Mouse (Mus musculus) heart, postnatal 36 days (tissue): ENCODE data around the gene Arid5b. TPM values are rescaled to one million over a fixed set of nuclear protein-coding genes. Genes with fewer than 3 reads are reported as not detected.

Experiments
- DNase-seq, 2 experiments: peaks; one replicate each; pipeline ENCODE4 v3.0.0; 2021 to 2022
- intact Hi-C: fragments of 180-260 bp; cut with DNase I; formaldehyde crosslinking; loops from one replicate; pipeline ENCODE4 v1.15.1; 2025
- total RNA-seq, 2 experiments: library from RNA; stranded (reverse); gene quantifications; 2 replicates each; pipeline ENCODE4 v1.2.3; 2021

Gene Arid5b
- 10 to 100 TPM; 23.2 to 33.8 TPM for total RNA-seq

- intact Hi-C loops, result loop anchor here (2.0 to 10.0 kb wide), 3 partner anchors 86 to 734 kb away; partner anchors contain the start of gene Ado
- DNase-seq, result peak; percentile 65 to 70
Observed at GRCm38 (mm10) chr10:68278632-68279361, at the start of gene Arid5b. Arid5b (minus strand) TSS chr10:68278740.

DNA sequence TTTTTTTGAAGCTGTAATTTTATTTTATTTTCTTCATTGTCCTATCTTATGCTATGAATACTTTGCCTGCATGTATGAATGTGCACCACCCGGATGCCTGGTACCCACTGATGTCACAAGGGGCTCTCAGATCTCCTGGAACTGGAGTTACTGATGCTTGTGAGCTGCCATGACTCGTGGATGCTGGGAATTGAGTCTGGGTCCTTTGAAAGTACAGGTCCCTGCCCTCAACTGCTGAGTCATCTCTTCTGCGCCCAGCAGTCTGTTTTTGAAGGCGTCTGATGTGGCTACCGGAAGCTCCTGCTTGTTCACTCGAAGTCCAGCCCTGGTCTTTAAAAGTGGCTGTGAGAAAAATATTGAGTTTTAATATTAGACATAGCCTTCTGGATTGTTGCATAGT lies 46.8 kb upstream of the Arid5b start:
- intact Hi-C loops, result no loop called here

DNA sequence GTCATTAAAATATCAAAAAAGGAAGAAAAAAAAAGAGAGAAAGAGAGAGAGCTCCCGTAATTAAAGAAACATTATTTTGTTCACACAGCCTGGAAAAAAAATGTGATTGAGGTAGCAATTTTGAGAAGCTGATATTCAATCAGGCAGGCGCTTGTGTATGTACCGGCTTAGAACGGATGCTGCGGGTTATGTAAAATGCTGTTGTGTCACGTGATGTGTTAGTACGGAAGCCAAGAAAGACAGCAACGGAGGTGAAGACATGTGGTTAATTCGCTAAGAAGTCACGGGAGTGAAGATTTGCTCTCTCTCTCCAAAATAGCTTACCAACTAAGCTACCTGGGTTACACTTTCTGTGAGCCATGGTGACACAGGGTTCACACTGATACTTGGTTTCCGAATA lies 45.5 kb upstream of the Arid5b start:
- intact Hi-C loops, result no loop called here

More for the DNA sequence above, 46.8 kb upstream of the Arid5b start:
- DNase-seq, result no peak

DNA sequence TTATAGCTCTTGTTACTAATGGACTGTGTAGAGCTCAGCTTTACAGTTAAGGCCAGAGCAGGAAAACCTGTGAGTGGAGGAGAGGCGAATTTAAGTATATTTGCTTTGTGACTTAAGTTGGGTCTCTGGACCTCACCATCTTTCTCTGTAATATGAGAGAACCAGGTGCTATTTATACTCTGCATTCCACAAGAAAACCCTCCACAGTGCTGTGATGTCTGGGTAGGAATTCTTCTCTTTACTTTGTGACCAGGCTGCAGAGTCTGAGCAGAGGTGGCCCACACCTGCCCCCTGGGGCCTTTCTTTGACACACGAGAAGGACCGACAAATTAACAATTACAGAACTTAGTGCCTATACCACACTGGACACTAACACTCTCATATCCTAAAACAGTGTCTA lies 44.6 kb upstream of the Arid5b start:
- DNase-seq, result no peak
- intact Hi-C loops, result no loop called here

More for the DNA sequence above, 45.5 kb upstream of the Arid5b start:
- no peak for DNase-seq

GRCm38 (mm10) chr10:68320986-68321385 lies 42.4 kb upstream of the Arid5b start:
- no peak for DNase-seq
- intact Hi-C loops, result no loop called here

DNA sequence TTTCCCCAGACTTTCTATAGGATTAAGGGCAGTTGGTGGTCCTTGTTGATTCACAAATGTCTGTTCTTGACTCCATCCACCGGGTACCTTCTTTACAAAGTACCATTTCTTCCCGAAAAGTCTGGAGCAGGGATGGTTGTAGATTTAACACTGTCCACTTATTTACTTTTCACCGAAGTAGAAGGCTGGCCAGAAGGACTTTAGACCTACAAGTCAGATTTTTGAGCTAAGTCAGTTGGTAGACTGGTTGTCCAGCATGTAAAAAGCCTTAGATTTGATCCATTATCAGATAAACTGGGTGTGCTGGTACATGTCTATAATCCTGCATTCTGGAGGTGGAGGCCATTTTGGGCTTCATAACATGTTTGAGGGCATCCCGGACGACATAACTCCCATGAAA lies 42.0 kb upstream of the Arid5b start:
- intact Hi-C loops, result no loop called here
- no peak for DNase-seq

DNA sequence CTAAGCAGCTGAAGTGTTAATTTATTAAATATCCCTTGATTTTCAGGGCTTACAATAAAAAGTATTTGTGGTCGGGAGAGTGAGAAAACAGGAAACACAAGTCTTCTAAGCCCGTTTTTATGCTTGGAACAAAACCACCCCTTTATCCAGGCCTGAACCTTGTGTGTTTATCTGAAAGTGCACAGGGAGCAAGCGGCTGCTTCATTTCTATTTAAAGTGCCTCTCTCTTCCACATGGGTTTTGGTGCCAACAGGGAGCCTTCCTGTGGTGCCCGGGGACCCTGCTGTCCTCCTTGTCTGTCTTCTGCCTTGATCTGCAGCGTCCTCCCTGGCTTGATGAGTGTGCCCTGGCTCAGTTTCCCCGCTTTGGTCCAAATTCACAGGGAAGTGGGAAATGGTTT lies 40.9 kb upstream of the Arid5b start:
- intact Hi-C loops, result no loop called here
- peak in 1 of 2 experiments; percentile 8 for DNase-seq

- intact Hi-C loops, result no loop called here
- peak; percentile 5 for DNase-seq
Observed at GRCm38 (mm10) chr10:68318438-68318979, 40.0 kb upstream of the Arid5b start.

DNA sequence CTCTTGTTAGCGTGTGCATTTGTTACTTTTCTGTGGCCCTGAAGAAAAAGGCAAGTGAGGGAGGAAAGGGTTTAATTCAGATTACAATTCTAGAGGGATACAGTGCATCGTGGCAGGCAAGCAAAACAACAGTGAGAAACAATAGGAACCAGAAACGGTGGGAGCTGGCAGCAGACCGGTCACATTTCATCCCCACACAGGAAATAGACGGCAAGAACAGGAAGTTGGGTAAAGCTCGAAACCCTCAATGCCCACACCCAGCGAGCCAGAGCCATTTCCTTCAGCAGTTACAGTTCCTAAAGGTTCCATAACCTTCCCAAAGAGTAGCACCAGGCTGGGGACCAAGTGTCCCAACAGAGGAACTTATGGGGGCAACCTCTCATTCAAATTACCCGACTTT lies 34.2 kb upstream of the Arid5b start:
- DNase-seq, result no peak
- intact Hi-C loops, result no loop called here

DNA sequence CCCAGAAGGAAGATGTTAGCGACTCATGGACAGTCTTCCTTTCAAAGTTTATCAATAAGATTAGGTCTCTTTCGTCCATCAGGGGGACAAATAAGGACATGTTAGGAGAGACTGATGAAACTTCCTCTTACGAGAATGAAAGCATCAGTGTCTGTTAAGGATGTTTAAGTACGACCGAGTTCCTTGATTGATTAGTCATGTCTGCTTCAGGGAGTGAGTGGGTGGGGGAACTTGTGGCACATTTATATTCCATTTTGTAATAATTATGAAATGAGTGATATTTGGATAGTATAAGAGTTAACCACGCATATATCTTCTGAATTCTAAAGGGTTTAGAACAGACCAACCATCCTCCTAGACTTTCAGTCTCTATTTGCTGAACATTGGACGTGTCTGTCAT lies 22.5 kb upstream of the Arid5b start:
- no peak for DNase-seq
- intact Hi-C loops, result no loop called here

- intact Hi-C loops, result no loop called here
- DNase-seq, result no peak
Observed at GRCm38 (mm10) chr10:68289465-68289864, 10.9 kb upstream of the Arid5b start.

DNA sequence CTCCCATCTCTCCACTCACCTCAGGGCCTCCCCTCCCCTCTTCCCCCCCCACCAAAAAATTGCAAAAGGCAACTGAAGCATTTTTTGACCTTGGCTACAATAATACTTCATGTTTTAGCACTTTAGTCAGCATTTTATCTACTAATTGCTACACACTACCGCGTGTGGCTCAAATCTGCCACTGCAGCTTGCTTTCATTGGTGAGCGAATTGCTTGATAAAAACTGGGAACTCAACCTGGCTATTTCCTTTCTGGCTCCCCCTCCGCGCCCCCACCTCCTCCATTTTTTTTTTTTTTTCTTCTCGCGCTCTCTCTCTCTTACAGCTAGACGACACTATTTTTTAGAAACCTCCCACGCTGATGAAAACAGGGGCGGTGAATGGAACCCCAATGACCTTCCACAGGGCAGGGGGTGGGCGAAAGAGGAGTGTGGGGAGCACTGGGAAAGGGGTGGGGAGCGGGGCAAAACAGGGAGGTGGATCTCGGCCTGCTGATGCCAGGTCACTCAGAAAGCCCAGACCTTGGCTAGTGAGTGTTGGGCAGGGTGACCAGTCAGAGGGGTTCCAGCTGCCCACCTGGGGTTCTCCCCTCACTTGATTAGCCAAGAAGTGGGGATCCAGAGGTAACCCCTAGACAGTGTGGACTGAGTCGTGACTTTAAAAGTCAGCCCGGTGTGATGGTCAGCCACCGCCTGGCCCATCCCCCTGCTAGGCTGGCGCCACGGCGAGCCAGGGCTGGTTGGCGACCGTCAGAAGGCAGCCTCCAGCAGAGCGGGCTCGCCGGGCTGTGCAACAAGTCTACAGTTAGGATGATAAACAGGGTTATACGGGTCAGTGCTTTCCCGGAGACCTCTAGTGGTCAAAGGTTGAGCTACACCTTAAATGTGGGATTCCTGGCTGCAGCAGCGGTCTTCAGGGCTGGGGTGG lies 4.2 kb upstream of the Arid5b start:
- intact Hi-C loops, result loop anchor here (2.0 to 5.0 kb wide), 2 partner anchors 136 to 420 kb away; no protein-coding TSS in a partner anchor
- peak; percentile 79 to 85 for DNase-seq

DNA sequence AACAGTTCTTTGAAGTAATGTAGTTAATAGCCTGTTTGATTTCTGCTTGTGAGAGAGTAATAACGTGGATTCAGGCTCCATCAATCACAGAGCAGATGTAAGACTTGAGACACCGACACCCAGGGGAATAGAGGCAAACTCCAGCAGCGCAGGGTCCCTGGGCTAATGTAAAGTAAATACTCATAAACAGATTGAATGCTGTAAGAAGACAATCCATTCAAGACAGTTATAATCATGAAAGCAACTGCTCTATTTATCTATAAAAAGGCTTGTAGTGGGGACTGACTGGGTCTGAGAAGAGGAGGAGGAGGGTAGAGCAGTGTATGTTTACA lies 3.2 kb upstream of the Arid5b start:
- intact Hi-C loops, result loop anchor here (2.0 to 5.0 kb wide), 3 partner anchors 135 to 419 kb away; no protein-coding TSS in a partner anchor
- no peak for DNase-seq

DNA sequence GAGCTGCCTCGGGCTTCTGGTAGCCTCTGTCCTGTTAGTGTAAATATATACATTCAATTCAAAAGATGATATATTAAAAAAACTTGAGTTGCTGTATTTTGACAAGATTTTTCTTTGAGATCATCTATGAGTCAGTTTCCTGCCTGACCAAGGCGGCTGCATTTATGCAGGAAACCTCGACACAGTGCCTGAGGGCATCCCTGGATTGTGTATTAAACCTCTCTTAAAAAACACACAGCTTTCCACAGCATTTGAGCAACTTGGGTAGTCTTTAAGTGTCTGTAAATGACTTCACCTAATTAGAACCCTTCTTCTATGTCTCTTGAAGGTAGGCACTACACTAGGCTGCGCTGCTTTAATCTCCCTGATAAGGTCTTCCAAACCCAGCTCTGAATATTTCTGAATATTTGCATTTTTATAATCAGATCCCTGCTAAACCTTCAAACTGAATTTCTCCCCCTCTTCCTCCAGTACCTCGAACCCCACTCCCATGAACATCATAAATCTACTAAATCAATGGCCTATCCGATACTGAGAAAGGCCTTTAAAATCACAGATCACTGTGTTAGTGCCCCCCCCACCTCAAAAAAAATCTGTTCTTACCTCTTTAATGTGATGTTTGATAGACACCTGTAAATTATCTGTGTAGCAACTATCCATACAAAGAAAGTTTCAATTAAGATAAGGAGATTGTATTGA lies 2.7 kb upstream of the Arid5b start:
- DNase-seq, result no peak
- intact Hi-C loops, result loop anchor here (2.0 to 5.0 kb wide), 2 partner anchors 282 to 419 kb away; no protein-coding TSS in a partner anchor

- intact Hi-C loops, result loop anchor here (2.0 to 10.0 kb wide), 5 partner anchors 87 to 735 kb away; partner anchors contain the start of gene Ado
- DNase-seq, result peak; percentile 71 to 81
Observed at GRCm38 (mm10) chr10:68279516-68280501, 1.3 kb upstream of the Arid5b start.

GRCm38 (mm10) chr10:68277671-68278151 lies 829 bp downstream of the Arid5b start:
- DNase-seq, result peak; percentile 48 to 74
- intact Hi-C loops, result loop anchor here (2.0 to 10.0 kb wide), 4 partner anchors 39 to 733 kb away; partner anchors contain the start of gene Ado

DNA sequence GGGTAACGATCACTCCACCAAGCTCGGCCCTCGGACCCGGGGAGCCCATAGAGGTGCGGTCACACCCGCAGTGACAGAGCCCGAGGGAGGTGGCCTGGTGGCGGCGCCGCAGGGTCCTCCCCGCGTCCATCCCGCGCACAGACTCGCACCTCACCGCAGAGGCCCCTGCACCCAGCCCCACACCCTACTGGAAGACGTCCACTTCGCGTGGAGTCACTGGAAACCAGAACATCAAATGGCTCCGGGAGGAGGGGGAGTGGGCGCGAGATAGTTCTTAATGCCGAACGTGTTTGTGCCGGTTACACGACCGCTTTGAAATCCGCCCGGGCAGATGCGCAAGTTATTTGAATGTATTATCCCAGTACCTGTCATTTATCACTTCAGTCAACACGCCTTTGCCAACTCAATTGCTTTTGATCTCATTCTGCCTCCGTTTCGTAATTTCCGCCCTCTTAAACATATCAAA lies 1.5 kb downstream of the Arid5b start:
- intact Hi-C loops, result loop anchor here (2.0 to 10.0 kb wide), 3 partner anchors 38 to 732 kb away; partner anchors contain the start of gene Ado
- peak; percentile 64 to 80 for DNase-seq

DNA sequence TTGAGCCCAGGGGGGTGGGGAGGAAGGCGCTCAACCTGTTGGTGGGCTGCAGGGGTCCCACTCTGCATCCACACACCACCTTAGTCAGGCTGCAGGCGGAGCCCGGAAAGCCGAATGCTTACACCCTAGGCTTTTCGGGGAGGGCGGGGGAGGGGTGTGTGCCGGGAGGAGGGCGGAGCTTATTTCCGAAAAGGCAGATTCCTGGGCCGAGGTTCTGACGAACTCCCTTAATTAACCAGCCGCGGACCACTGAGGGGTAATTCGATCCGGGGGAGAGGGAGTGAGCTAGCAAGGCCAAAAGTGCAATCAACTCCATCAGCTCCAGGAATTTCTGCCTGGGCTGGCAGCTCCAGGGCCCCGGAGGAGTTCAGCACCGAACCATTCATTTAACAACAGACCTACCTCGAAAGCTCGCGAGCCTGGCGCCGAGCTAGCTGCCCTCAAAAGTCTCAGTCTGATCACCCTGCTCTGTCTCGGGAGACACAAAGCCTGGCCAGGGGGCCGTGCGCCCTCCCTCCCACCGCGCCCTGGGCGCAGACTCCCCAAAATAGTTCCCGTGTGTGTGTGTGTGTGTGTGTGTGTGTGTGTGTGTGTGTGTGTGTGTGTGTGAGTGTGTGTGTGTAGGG lies 2.1 kb downstream of the Arid5b start:
- DNase-seq, result peak; percentile 75 to 87
- intact Hi-C loops, result loop anchor here (2.0 to 10.0 kb wide), 3 partner anchors 38 to 732 kb away; partner anchors contain the start of gene Ado
